Mouse (Mus musculus): ENCODE results near the gene Mapk8ip1.

Gene Mapk8ip1

DNA sequence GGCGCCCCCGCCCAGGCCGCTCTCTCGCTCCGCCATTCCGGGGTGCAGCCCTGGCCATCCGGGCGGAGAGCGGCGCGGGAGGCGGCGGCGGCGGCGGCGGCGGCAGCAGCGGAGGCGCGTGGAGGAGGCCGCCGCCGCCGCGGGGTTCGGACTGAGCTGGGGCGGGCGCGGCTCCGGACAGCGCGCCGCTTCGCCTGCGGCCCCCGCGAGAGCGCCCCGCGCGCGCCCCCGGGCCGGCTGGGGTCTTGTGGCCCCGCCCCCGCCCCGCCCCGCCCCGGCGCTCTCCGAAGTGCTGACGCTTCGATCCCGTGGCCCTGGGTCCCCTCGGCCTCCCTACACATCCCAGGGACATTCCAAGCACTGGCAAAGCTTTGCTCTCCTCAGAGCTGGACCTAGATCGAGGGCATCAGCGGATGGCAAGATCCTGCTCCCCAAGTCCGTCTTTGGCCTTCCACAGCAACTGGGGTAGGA lies at the start of gene Mapk8ip1:
Mapk8ip1 (minus strand) TSS at position 173 of the 471 bp plus-strand sequence.
- ATAC-seq (ENCODE audit: insufficient number of reproducible peaks, low FRiP score, low TSS enrichment) = no peak

DNA sequence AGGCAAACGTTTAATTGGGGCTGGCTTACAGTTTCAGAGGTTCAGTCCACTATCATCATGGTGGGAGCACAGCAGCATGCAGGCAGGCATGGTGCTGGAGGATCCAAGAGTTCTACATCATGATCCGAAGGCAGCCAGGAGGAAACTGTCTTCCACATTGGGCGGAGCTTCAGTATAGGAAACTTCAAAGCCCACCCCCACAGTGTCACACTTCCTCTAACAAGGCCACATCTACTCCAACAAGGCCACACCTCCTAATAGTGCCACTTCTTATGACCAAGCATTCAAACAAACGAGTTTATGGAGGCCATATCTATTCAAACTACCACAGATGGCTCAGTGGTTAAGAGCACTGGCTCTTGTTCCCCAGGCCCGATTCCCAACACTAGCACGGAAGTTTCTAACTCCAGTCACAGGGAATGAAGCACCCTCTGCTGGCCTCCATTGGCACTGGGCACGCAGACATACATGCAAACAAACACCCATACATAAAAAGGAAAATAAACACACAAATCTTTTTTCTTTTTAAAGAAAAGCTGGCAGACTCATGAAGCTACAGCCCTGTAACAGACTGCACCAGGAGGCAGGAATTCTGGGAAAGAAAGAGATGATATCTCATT lies 46.2 kb upstream of the Mapk8ip1 start:
- no peak for ATAC-seq (ENCODE audit: insufficient number of reproducible peaks, low FRiP score, low TSS enrichment)

DNA sequence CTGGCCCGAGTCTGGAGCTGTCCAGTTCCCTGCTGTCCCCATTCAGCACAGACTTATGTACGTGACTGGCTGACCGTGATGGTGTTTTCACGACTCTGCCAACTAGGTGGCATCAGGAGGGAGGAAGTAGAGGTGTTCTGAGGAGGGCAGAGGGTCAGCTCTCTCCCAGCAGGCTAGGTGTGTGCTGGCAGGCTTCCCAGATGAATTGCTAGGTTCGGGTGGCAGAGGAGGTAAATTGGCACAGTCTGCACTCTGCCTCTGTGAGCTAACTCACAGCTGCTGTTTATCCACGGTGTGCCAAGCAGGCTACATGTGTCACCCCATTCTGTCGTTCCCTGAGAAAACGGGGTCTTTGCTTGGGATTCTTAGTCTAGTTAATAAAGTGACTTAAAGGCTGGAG lies 45.6 kb upstream of the Mapk8ip1 start:
- ATAC-seq (ENCODE audit: insufficient number of reproducible peaks, low FRiP score, low TSS enrichment) = peak; percentile 27; the same call in 1 of the 2 replicates

DNA sequence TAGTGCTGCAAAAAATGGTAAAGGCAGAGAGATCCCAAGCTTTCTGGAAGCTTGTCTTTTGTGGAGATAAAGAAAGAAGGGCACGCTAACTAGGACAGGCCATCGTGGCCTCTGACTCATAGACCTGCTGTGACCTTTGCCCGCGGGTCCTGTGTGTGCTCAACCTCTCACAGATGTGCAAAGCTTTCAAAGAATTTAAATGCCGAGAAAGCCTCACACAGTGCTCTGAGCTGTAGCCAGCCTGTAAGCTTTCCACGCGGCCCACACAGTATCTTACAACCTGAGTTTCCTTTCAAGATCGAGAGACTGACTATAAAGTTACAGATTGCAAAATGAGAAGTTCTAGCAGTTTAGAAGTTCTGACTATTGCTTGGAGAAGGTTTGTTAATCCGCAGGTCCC lies 44.8 kb upstream of the Mapk8ip1 start:
- ATAC-seq (ENCODE audit: insufficient number of reproducible peaks, low FRiP score, low TSS enrichment) = no peak

DNA sequence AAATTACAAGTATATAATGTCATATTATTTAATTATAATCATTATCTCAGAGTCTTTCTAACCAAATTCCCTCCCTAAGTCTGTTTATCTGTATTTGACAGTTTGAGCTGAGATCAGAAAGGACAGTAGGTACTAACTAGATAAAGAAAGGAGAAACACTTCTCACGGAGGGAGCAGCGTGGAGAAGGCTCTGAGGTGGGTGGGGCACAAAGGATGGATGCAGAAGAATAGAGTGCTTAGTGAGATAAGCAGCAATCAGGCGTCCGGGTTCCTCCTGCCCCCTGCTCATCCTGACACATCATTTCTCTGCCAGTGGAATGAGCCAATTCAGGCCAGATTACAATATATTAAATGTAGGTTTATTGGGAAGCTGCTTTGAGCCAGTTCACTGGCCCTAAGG lies 43.3 kb upstream of the Mapk8ip1 start:
- ATAC-seq (ENCODE audit: insufficient number of reproducible peaks, low FRiP score, low TSS enrichment) = no peak

DNA sequence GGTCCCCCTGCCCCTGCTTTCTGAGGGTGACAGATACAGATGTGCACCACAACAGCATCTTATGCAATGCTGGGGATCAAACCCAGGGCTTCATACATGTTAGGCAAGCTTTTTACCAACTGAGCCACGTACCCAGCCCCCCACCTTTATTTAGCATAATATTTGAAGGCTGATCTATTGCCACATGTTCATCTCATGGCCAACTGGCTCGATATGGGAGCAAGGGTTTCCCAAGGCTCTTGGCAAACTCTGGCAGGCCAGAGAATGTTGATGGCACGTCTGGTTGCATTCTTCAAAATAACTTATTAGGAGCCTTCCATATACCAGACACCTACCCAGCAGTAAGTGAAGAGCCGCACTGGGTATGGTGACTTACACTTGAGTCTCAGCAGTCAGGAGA lies 42.2 kb upstream of the Mapk8ip1 start:
- ATAC-seq (ENCODE audit: insufficient number of reproducible peaks, low FRiP score, low TSS enrichment) = no peak

DNA sequence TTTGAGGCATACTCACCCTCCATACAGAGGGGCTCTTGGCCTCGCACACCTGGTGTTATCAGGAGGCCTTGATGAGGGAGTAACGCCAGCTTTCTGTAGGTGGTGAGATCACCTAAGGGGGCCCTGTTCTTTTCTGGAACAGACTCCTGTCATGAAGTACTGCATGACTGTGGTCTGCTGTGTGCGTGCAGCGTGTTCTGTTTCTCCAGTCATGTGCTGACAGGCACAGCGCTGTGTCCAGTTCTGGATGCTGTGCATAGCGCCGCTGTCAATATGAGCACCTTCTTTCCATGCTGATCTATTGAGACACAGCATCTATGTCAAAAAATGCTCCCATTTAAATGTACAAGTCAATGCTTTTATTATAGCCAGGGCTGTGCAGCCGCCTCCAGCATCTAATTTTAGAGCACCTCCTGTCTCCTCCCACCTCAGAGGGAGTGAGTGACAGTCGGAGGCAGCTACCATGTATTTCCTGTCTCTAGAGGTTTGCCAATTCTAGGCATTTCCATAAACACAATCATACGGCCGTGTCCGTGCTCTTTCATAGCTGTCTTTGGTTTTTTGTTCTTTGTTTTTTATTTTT lies 41.4 kb upstream of the Mapk8ip1 start:
- 0 out of 2 replicates have a peak, but pooled peaks have one; percentile 33 for ATAC-seq (ENCODE audit: insufficient number of reproducible peaks, low FRiP score, low TSS enrichment)

DNA sequence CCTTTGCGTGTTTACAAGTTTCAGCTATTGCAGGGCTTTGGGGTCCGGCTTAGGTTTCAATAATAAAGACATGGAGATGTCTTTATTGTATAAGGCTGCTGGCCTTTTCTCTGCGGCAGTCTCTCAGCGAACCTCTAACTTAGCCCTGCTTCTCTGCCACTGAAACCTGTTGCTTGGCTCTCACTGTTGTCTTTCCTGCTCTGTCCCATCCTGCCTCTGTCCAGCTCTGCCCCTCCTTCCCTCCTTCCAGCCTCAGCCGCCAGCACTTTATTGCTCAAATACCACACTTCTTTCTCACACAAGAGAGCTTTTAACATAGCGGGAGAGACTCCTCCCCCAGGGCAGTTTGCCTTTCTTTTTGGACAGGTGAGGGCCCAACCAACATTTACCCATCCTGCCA lies 39.4 kb upstream of the Mapk8ip1 start:
- no peak for ATAC-seq (ENCODE audit: insufficient number of reproducible peaks, low FRiP score, low TSS enrichment)

DNA sequence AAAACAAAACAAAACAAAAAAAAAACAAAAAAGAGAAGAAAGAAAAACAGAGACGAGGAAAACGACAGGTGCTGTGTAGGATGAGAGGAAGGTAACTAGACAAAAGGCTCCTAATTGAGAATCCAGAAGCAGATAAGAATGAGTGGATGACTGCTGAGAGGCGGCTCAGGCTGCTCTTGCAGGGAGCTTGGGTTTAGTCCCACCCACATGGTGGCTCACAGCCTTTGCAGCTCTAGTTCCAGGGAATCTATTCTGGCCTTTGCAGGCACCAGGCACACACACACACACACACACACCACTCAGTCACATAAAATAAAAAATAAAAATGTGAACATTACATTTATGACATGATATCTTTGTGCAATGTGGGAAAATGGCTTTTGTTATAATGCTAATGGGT lies 37.5 kb upstream of the Mapk8ip1 start:
- no peak for ATAC-seq (ENCODE audit: insufficient number of reproducible peaks, low FRiP score, low TSS enrichment)

DNA sequence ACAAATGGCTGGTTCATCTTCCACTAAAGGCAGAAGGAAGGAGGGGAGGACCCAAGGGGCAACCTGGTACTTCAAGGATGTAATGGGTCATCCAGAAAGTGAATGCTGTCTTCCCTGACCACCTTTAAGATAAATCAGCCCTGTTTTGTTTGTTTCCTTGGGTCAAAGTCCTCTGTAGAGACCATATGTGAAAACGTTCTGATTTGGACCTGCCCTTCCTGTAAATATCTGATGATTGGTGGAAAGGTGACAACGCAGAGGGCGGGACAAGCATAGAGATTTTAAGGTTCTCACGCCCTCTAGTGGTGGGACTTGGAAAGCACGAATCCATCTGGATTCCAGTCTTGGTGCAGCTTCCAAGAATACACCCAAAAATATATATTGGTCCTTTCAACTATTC lies 36.8 kb upstream of the Mapk8ip1 start:
- no peak for ATAC-seq (ENCODE audit: insufficient number of reproducible peaks, low FRiP score, low TSS enrichment)

DNA sequence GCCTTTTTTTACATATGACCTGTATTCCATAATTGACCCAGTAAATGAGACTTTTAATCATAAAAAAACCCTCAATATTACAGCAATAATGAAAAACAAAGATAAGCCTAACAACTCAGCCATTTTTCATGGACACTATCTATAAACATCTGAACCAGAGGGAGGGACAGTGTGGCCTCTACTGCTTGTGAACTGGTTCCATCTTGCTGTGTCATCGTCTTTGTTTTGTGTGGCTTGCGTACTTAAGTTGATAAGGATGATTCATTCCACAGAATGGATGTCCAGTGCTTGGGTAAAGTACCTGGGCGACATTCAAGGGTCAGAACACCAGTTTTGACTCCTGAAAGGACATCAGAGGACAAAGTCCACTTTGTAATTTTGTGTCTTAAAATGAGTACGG lies 36.3 kb upstream of the Mapk8ip1 start:
- ATAC-seq (ENCODE audit: insufficient number of reproducible peaks, low FRiP score, low TSS enrichment) = no peak

DNA sequence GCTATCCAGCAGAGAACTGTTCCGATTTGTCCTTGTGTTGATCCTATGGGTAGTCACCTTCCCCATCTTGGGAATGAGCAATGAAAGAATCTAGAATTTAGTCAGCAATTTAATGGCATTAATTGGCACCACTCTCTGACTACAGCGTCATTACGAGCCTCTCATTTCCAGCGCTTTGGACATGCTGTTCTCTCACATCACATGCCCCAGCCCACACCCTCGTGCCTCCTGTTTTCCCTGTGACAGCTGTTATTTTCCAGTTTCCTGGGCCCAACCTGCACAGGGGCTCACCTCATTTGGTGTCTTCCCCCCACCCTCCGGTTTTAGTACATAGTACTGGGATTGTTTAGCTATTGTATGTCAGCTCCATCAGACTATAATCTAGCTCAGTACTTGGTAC lies 34.0 kb upstream of the Mapk8ip1 start:
- no peak for ATAC-seq (ENCODE audit: insufficient number of reproducible peaks, low FRiP score, low TSS enrichment)

DNA sequence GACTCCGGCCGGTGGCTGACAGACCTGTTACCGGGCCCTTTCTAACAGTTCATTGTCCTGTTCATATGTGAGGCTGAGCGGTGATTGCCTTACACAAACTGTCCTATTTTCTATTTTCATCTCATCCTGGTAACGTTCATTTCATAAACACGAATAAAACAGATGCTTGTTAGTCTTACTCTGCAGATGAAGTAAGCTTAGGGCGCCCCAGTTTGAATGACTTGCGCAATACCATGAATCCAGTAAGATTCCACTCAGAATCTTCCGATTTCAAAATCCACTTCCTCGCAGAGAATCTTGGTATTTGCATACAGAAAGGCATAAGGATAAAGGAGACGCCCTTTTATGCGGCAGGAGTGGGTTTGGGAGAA lies 33.3 kb upstream of the Mapk8ip1 start:
- ATAC-seq (ENCODE audit: insufficient number of reproducible peaks, low FRiP score, low TSS enrichment) = no peak

DNA sequence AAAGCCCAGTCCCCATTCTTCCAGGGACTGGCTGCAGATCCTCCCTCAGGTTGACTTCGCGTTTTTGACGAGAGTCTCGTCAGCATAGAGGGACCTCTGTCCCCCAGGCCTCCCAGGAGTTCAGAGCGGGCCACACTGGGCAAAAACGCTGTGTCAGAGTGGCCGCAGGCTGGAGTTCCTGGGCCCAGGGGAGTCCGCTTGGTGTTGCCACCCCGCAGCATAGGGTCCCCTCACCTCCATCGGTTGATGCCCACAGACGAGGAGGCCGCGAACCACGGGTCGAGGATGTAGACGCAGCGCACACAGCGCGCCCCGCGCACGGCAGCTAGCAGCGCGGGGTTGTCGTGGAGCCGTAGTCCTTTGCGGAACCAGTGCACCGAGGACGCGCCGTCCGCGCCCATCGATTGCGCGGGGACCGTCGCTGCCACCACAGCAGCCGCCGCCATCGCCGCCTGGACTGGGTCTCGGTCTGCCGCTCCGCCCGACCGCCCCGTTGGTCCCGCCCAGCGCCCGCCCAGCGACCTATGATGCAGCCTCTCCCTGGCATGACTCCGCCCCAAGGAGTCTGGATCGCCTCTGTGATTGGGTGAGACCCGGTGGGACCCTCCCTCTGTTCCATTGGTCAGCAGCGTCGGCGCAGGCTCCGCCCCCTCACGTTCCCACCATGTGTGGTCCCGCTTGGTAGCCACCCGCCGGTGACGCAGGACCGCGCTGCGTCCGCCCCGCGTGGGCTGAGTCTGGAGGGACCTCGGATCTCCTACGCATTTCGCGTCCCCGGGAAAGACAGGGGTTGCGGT lies 32.7 kb upstream of the Mapk8ip1 start, which contains the start of gene Cry2:
Cry2 (minus strand) TSS at position 466 of the 797 bp plus-strand sequence.
- peak; percentile 91 for ATAC-seq (ENCODE audit: insufficient number of reproducible peaks, low FRiP score, low TSS enrichment)

DNA sequence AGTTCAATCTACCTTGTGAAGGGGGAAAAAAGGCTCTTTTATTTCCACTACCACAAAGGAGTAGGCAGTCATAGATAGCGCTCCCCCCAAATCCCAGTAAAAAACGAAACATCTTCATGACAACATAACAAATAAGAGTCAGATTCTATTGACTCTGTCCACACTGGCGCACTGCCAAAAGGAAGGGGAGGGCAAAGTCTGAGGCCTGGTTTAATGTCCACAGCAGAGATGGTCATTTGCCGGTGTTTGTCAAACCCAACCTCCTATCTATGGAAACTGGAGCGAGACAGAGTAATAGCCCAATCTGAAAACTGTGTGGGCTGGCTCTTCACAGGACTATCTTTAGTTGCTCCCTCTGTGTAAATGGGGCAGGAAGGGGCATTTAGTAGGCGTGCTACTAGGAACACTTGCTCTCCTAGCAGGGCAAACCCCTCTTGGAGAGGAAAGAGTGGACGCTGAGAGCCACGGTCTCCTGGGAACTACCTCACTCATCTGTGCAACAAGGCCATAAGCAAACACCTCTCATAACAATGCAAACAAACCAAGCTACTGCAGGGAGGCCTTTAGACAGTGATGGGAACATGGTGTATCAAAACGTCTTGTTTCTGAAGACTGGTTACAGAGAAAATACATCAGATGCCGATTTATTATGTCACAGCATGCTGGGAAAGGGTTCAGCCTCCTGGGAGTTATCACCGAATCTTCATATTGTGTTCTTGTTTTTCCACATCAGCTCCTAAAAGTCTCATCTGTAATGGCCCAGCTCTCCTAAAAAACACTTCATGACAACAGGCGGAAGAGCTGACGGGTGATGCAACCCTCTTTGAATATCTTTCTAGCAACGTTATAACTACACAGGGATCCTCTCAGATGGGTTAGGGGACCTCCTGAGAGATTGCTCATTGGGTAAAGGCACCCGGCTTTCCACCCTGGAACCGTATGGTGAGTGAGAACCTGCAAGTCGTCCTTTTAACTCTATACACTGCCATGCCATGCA lies 31.5 kb upstream of the Mapk8ip1 start:
- no peak for ATAC-seq (ENCODE audit: insufficient number of reproducible peaks, low FRiP score, low TSS enrichment)

DNA sequence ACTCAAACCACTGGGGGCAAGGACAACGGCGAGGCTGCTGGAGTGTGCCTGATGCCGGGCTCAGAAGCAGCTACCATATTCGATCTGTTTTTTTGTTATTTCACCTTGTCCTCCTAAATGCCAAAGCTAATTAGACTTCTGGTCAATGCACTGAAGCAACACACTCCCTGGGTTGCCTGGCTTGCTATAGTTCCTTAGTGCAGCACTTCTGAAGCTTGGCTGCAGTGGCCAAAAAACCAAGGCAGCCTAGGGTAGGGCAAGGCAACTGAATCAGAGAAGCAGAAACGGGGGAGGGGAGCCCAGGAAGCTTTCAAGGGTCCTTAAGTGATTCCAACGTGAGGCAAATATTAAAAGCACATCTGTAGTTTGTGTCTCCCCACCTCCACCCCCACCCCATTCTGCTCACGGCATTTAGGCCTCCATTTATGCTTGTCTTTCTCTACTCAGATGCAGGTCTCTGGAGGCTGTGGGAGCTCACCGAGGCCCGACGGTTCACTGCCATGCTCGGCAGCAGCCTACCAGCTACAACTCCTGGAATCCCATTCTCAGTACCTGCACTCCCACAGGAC lies 30.6 kb upstream of the Mapk8ip1 start:
- no peak for ATAC-seq (ENCODE audit: insufficient number of reproducible peaks, low FRiP score, low TSS enrichment)

DNA sequence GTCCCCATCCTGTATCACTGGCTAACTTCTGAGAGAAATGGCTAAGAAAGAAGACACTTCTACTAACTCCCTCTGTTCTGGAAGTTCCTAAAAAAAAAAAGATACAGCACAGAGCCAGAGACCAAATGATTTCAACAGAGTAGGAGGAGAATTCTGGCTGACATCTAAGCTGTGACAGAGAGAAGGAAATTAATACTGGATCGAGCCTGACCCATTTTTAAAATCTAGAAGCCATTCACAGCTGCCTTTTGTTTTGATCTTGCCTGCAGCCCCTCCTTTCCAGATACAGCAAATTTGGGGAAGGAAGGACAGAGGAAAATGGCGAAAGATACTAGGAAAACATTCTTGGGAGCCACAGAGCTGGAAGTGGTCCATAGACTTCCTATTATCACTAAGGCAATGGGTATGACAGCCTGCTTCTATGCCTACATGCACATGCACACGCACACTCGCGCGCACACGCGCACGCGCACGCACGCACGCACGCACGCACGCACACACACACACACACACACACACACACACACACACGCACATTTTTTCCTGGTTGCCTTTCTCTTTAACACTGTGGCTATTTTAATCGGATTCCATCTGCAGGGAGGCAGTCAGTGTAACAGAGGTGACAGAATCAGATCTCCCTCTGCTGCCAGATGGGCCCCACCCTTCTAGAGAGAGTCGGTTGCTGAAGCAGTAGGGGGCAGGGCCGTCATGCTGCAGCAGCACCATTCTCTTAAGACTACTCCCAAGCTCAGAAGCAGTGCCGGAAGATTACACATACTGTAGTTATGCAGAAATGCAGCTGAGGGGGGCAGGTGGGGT lies 29.9 kb upstream of the Mapk8ip1 start:
- no peak for ATAC-seq (ENCODE audit: insufficient number of reproducible peaks, low FRiP score, low TSS enrichment)

DNA sequence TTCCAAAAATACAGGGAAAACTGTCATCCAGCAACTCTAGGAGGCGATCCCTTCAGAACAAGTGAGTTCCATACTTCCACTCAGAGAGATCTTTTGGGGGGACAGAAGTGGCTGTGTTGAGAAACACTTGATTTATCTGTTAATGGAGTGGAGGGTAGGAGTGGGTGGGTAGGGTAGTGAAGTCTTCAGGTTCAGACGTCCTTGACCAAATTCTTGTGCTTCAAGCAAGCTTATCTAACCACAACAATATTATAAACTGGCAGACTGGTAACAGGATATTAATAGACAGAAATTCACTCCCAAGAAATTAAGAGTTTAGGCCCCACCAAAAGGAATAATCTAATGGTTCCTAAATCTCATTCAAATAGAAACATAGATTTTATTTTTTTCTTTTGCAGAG lies 29.0 kb upstream of the Mapk8ip1 start:
- no peak for ATAC-seq (ENCODE audit: insufficient number of reproducible peaks, low FRiP score, low TSS enrichment)

DNA sequence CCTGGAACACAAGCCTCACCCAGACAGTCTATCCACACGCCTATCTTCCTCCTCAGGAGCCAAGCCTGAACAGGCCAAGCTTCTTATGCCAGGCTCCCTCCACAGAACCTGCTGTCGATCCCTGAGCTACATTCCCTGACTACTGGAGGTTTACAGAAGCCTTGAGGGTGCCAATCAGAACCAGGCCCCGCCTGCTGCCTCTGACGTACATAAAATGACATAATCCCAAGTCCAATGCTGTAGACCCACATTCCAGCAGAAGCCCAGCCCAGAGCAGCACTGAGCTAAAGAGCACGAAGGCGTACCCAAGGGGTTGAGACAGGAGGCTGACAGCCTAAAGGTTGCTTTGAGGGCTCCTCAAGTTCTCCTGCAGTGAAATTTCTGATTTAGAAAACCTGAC lies 26.8 kb upstream of the Mapk8ip1 start:
- ATAC-seq (ENCODE audit: insufficient number of reproducible peaks, low FRiP score, low TSS enrichment) = peak; percentile 82

Data from cerebellum, adult (tissue).